ENCODE assay signal across 8 mouse cellular contexts in genomic region chr11:51585608-51586252, GRCm38 (mm10). TPM values are rescaled to one million over a fixed set of nuclear protein-coding genes. Genes with fewer than 3 reads are reported as not detected.
DNase-seq lines count a peak whose midpoint lies in the region; ATAC-seq and TF ChIP-seq lines count a peak whose summit lies in the region.

No protein-coding gene starts in this region.

- H3K4me1 ChIP-seq in heart, embryonic 14.5 days (ENCODE audit: control insufficient read depth in 2 of 2, insufficient read depth in 2 of 2, low read length in 2 of 2) = peaks cover 8 to 22% of the 10 kb centered on the region in 2 experiments
- H3K4me1 ChIP-seq in embryonic facial prominence, embryonic 14.5 days (ENCODE audit: control insufficient read depth, insufficient read depth, low read length) = peaks cover 12% of the 10 kb centered on the region
- H3K4me1 ChIP-seq in kidney, embryonic 16.5 days (ENCODE audit: insufficient read depth, low read length) = peaks cover 27% of the 10 kb centered on the region

- H3K36me3 ChIP-seq in heart, embryonic 14.5 days (ENCODE audit: control insufficient read depth, insufficient read depth, low read length) = peaks cover 51% of the 10 kb centered on the region
- H3K36me3 ChIP-seq in embryonic facial prominence, embryonic 14.5 days (ENCODE audit: control insufficient read depth, insufficient read depth, low read length) = peaks cover 45% of the 10 kb centered on the region
- H3K36me3 ChIP-seq in kidney, embryonic 16.5 days (ENCODE audit: insufficient read depth, low read length) = peaks cover 38% of the 10 kb centered on the region

- peak overlapping the region; percentile 81 to 89; a peak in 1 of 4 replicates for H3K27ac ChIP-seq in heart, embryonic 14.5 days (replicated peaks in 1 of 2; ENCODE audit: control insufficient read depth in 1 of 2, insufficient read depth in 1 of 2, low read depth in 2 of 2, low read length in 2 of 2)
- H3K27ac ChIP-seq in embryonic facial prominence, embryonic 14.5 days (replicated peaks; ENCODE audit: low read depth, low read length) = peak overlapping the region; percentile 90
- peak overlapping the region; percentile 97 for H3K27ac ChIP-seq in kidney, embryonic 16.5 days (ENCODE audit: low read length)
- no peak overlapping the region for H3K27ac ChIP-seq in left cerebral cortex, adult 2 months

- ATAC-seq in heart, embryonic 14.5 days (ENCODE audit: insufficient number of reproducible peaks, insufficient read depth, low FRiP score, low read depth) = no peak
- no peak for ATAC-seq in embryonic facial prominence, embryonic 14.5 days (ENCODE audit: low read depth)
- ATAC-seq in kidney, embryonic 16.5 days (ENCODE audit: low FRiP score, low TSS enrichment) = peak; percentile 28

- H3K4me3 ChIP-seq in heart, embryonic 14.5 days (ENCODE audit: control insufficient read depth in 1 of 2, insufficient read depth in 1 of 2, low read depth in 1 of 2, low read length in 2 of 2) = peak overlapping the region; percentile 70 to 71
- H3K4me3 ChIP-seq in embryonic facial prominence, embryonic 14.5 days (ENCODE audit: low read depth, low read length) = peak overlapping the region; percentile 63
- H3K4me3 ChIP-seq in kidney, embryonic 16.5 days (ENCODE audit: low read length) = peak overlapping the region; percentile 83
- no peak overlapping the region; the same call in 1 of the 2 replicates for H3K4me3 ChIP-seq in left cerebral cortex, adult 2 months

- no peak for DNase-seq in heart, adult 8-10 months (ENCODE audit: low spot score)
- no peak for DNase-seq in embryonic facial prominence, embryonic 14.5 days (ENCODE audit: low spot score)
- DNase-seq in naive thymus-derived CD4-positive, alpha-beta T cell, adult 2 months (ENCODE audit: low read depth) = peak; percentile 34
- DNase-seq in layer of hippocampus, adult 18-20 months (ENCODE audit: low spot score in 2 of 2) = no peak
- no peak for DNase-seq in left cerebral cortex, adult 2 months (ENCODE audit: extremely low spot score in 1 of 2, low spot score in 2 of 2)
- no peak for DNase-seq in left cerebral cortex, adult 8-10 months (ENCODE audit: low spot score in 2 of 2)

- H3K27me3 ChIP-seq in heart, embryonic 14.5 days (ENCODE audit: control insufficient read depth, insufficient read depth, low read length) = no peaks in the 10 kb centered on the region
- no peaks in the 10 kb centered on the region for H3K27me3 ChIP-seq in embryonic facial prominence, embryonic 14.5 days (replicated peaks; ENCODE audit: control insufficient read depth, insufficient read depth, low read length)
- no peaks in the 10 kb centered on the region for H3K27me3 ChIP-seq in kidney, embryonic 16.5 days (ENCODE audit: insufficient read depth, low read length)

- no peak for TF ChIP-seq CTCF in left cerebral cortex, adult 2 months (IDR thresholded peaks at IDR 0.05)

- H3K9ac ChIP-seq in heart, embryonic 14.5 days (ENCODE audit: low read length) = peak overlapping the region; percentile 89
- H3K9ac ChIP-seq in embryonic facial prominence, embryonic 14.5 days (ENCODE audit: low read depth, low read length) = peak overlapping the region; percentile 91
- H3K9ac ChIP-seq in kidney, embryonic 16.5 days (replicated peaks; ENCODE audit: low read length) = peak overlapping the region; percentile 93

- WGBS in heart, embryonic 14.5 days = 58% methylated on average over 8 of the region's 8 CpGs
- 64% methylated on average over 8 of the region's 8 CpGs for WGBS in embryonic facial prominence, embryonic 14.5 days
- 51% methylated on average over 8 of the region's 8 CpGs for WGBS in kidney, embryonic 16.5 days

- no peaks in the 10 kb centered on the region for H3K9me3 ChIP-seq in heart, embryonic 14.5 days (ENCODE audit: control insufficient read depth, low read length)
- H3K9me3 ChIP-seq in embryonic facial prominence, embryonic 14.5 days (ENCODE audit: control insufficient read depth, low read length) = no peaks in the 10 kb centered on the region
- no peaks in the 10 kb centered on the region for H3K9me3 ChIP-seq in kidney, embryonic 16.5 days (ENCODE audit: low read length)

- intact Hi-C loops in left cerebral cortex, adult 2 months (cut with DNase I) = no loop called here

- peak overlapping the region; percentile 89 for H3K4me2 ChIP-seq in heart, embryonic 14.5 days (ENCODE audit: low read length)
- H3K4me2 ChIP-seq in embryonic facial prominence, embryonic 14.5 days (ENCODE audit: low read depth, low read length) = peak overlapping the region; percentile 79
- H3K4me2 ChIP-seq in kidney, embryonic 16.5 days (replicated peaks; ENCODE audit: low read depth, low read length) = peak overlapping the region; percentile 85

RNA-seq across cellular contexts. Expression of gene Phykpl, which starts 1.2 kb away (rescaled TPM):
- 16.1 and 17.1 TPM in 2 replicates for polyA plus RNA-seq in heart, embryonic 14.5 days (2014; fragmentation: Nextera tagmentation; extraction: Ambion mirVana)
- 1 to 10 TPM; 8.5 to 9.6 (median 8.9) TPM for total RNA-seq in heart, adult 8-10 months (2022)
- polyA plus RNA-seq in embryonic facial prominence, embryonic 14.5 days (2014; fragmentation: Nextera tagmentation; extraction: Ambion mirVana) = 15.2 and 17.4 TPM in 2 replicates
- 25.0 and 26.2 TPM in 2 replicates for polyA plus RNA-seq in kidney, embryonic 16.5 days (2015; fragmentation: Nextera tagmentation; extraction: Ambion mirVana)
- 1 to 10 TPM; 5.4 to 6.5 TPM for total RNA-seq in layer of hippocampus, adult 18-20 months (2021)
- 1 to 10 TPM; 7.8 to 8.2 TPM for total RNA-seq in left cerebral cortex, adult 2 months (2021)
- total RNA-seq in left cerebral cortex, adult 8-10 months (2022) = 1 to 10 TPM; 5.9 to 8.5 (median 6.5) TPM

RNA-seq across cellular contexts. Expression of gene Hnrnpab, which starts 20.9 kb away (rescaled TPM):
- 350 and 369 TPM in 2 replicates for polyA plus RNA-seq in heart, embryonic 14.5 days (2014; fragmentation: Nextera tagmentation; extraction: Ambion mirVana)
- total RNA-seq in heart, adult 8-10 months (2022) = 100 to 1,000 TPM; 119 to 149 (median 133) TPM
- polyA plus RNA-seq in embryonic facial prominence, embryonic 14.5 days (2014; fragmentation: Nextera tagmentation; extraction: Ambion mirVana) = 433 and 475 TPM in 2 replicates
- 343 and 374 TPM in 2 replicates for polyA plus RNA-seq in kidney, embryonic 16.5 days (2015; fragmentation: Nextera tagmentation; extraction: Ambion mirVana)
- total RNA-seq in layer of hippocampus, adult 18-20 months (2021) = 100 to 1,000 TPM; 149 to 157 TPM
- total RNA-seq in left cerebral cortex, adult 2 months (2021) = 100 to 1,000 TPM; 120 to 127 TPM
- total RNA-seq in left cerebral cortex, adult 8-10 months (2022) = 100 to 1,000 TPM; 113 to 139 (median 126) TPM

RNA-seq across cellular contexts. Expression of gene Nhp2, which starts 33.8 kb away (rescaled TPM):
- polyA plus RNA-seq in heart, embryonic 14.5 days (2014; fragmentation: Nextera tagmentation; extraction: Ambion mirVana) = 87.9 and 89.9 TPM in 2 replicates
- 10 to 100 TPM; 18.4 to 23.7 (median 21.4) TPM for total RNA-seq in heart, adult 8-10 months (2022)
- 158 and 162 TPM in 2 replicates for polyA plus RNA-seq in embryonic facial prominence, embryonic 14.5 days (2014; fragmentation: Nextera tagmentation; extraction: Ambion mirVana)
- 156 and 158 TPM in 2 replicates for polyA plus RNA-seq in kidney, embryonic 16.5 days (2015; fragmentation: Nextera tagmentation; extraction: Ambion mirVana)
- 10 to 100 TPM; 41.5 to 46.1 TPM for total RNA-seq in layer of hippocampus, adult 18-20 months (2021)
- 10 to 100 TPM; 45.0 to 46.2 TPM for total RNA-seq in left cerebral cortex, adult 2 months (2021)
- 10 to 100 TPM; 50.4 to 57.4 (median 53.6) TPM for total RNA-seq in left cerebral cortex, adult 8-10 months (2022)

RNA-seq across cellular contexts. Expression of gene Rmnd5b, which starts 50.0 kb away (rescaled TPM):
- polyA plus RNA-seq in heart, embryonic 14.5 days (2014; fragmentation: Nextera tagmentation; extraction: Ambion mirVana) = 32.1 and 34.3 TPM in 2 replicates
- total RNA-seq in heart, adult 8-10 months (2022) = 10 to 100 TPM; 12.6 to 19.1 (median 15.3) TPM
- polyA plus RNA-seq in embryonic facial prominence, embryonic 14.5 days (2014; fragmentation: Nextera tagmentation; extraction: Ambion mirVana) = 44.2 and 50.4 TPM in 2 replicates
- 48.9 and 51.9 TPM in 2 replicates for polyA plus RNA-seq in kidney, embryonic 16.5 days (2015; fragmentation: Nextera tagmentation; extraction: Ambion mirVana)
- total RNA-seq in layer of hippocampus, adult 18-20 months (2021) = 10 to 100 TPM; 54.3 to 63.1 TPM
- total RNA-seq in left cerebral cortex, adult 2 months (2021) = 10 to 100 TPM; 56.1 to 61.9 TPM
- 10 to 100 TPM; 48.2 to 59.4 (median 54.7) TPM for total RNA-seq in left cerebral cortex, adult 8-10 months (2022)
